Mouse (Mus musculus) kidney, embryonic 16.5 days (tissue): ENCODE results near the gene Slc25a11. TPM values are rescaled to one million over a fixed set of nuclear protein-coding genes. Genes with fewer than 3 reads are reported as not detected.

ENCODE experiments used
- ATAC-seq: fragments of 200-750 bp; cut with Nextera tagmentation; 2 replicates; pipeline ENCODE4 v1.8.0; 2017; ENCODE audit warnings: moderate TSS enrichment; ENCODE audit not compliant: low FRiP score, low TSS enrichment
- H3K27ac ChIP-seq: fragments of 300-500 bp; sonication (generic); 2 replicates; pipeline ENCODE4 v1.5.1; 2014; ENCODE audit warnings: low read length
- H3K27me3 ChIP-seq: fragments of 300-500 bp; sonication (generic); 2 replicates; pipeline ENCODE4 v1.6.1; 2014; ENCODE audit warnings: low read length, control low read depth, mixed read lengths; ENCODE audit not compliant: insufficient read depth
- H3K36me3 ChIP-seq: fragments of 300-500 bp; sonication (generic); 2 replicates; pipeline ENCODE4 v1.6.1; 2014; ENCODE audit warnings: low read length, control low read depth, mixed read lengths; ENCODE audit not compliant: insufficient read depth
- H3K4me1 ChIP-seq: fragments of 300-500 bp; sonication (generic); 2 replicates; pipeline ENCODE4 v1.6.1; 2014; ENCODE audit warnings: low read length, control low read depth, mixed read lengths; ENCODE audit not compliant: insufficient read depth
- H3K4me2 ChIP-seq: fragments of 300-500 bp; sonication (generic); replicated peaks from 2 replicates; pipeline ENCODE4 v1.6.1; 2014; ENCODE audit warnings: low read depth, low read length
- H3K4me3 ChIP-seq: fragments of 300-500 bp; sonication (generic); 2 replicates; pipeline ENCODE4 v1.5.1; 2014; ENCODE audit warnings: mild to moderate bottlenecking, low read length
- H3K9ac ChIP-seq: fragments of 300-500 bp; sonication (generic); replicated peaks from 2 replicates; pipeline ENCODE4 v1.6.1; 2014; ENCODE audit warnings: low read length
- H3K9me3 ChIP-seq: fragments of 300-500 bp; sonication (generic); 2 replicates; pipeline ENCODE4 v1.6.1; 2016; ENCODE audit warnings: low read length, control low read depth
- WGBS: fragments of 180-500 bp; shearing (Covaris S2); extraction: QIAGEN DNeasy Blood & Tissue Kit; methylation state at CpG from one replicate; pipeline ENCODE4 v1.1.7; 2014; 5-methylcytosine and 5-hydroxymethylcytosine counted together
- polyA plus RNA-seq: library from polyadenylated mRNA; unstranded; fragments of >200 nt; fragmentation: Nextera tagmentation; extraction: Ambion mirVana; gene quantifications from 2 replicates; pipeline ENCODE4 v1.2.1, GENCODE M21; 2015

Gene Slc25a11
- polyA plus RNA-seq, 1 experiment from 2014 or later = 235 TPM

DNA sequence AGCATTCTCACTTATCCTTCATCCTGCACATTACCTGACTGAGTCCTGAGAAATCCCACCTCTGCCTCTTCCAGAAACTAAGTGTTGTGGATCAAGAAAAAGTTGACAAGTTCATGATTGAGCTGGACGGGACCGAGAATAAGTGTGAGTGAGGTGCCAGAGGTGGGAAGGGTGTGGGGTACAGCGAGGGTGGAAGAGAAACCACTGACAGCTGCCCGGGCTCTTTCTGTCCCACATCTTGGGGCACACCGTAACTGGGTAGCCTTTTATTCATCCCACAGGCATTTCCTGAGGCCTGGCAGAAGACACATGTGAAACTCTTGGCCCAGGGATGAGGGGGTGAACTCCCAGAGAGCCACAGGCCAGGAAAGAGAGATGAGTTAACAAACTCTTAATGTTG is 11.2 kb upstream of the Slc25a11 start:
- H3K9ac ChIP-seq = no peak overlapping the region
- WGBS = 79% methylated on average over 5 of the region's 5 CpGs
- no peak overlapping the region for H3K4me2 ChIP-seq
- ATAC-seq = no peak
- peaks cover 22% of the 10 kb centered on the region for H3K36me3 ChIP-seq
- peaks cover 26% of the 10 kb centered on the region for H3K4me1 ChIP-seq
- no peak overlapping the region for H3K4me3 ChIP-seq
- no peak overlapping the region for H3K27ac ChIP-seq
- H3K27me3 ChIP-seq = no peaks in the 10 kb centered on the region
- no peaks in the 10 kb centered on the region for H3K9me3 ChIP-seq

DNA sequence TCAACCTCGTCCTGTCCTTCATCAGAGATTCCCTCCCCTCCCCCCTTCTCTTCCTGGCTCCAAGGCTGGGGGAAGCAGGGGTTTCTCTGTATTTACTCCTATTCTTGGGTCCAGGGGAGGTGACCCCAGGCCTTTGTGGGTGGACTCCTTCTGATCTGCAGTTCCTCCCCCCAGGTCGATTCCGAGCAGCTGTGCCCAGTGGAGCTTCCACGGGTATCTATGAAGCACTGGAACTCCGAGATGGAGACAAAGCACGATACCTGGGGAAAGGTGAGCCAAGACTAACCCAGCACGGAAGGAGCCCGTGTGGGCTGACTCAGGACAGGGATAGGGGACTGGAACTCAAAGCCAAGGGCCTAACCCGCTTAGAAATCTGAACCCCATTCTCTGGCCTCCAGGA is 10.7 kb upstream of the Slc25a11 start:
- ATAC-seq = no peak
- Histone ChIP-seq H3K4me3 (no peak overlapping the region), H3K9me3 (no peaks in the 10 kb centered on the region), H3K27me3 (no peaks in the 10 kb centered on the region), H3K36me3 (peaks cover 18% of the 10 kb centered on the region), H3K27ac (no peak overlapping the region), H3K9ac (peak overlapping the region; percentile 3; the same call in 1 of the 2 replicates), H3K4me1 (peaks cover 26% of the 10 kb centered on the region), H3K4me2 (no peak overlapping the region)
- WGBS = 36% methylated on average over 9 of the region's 9 CpGs

DNA sequence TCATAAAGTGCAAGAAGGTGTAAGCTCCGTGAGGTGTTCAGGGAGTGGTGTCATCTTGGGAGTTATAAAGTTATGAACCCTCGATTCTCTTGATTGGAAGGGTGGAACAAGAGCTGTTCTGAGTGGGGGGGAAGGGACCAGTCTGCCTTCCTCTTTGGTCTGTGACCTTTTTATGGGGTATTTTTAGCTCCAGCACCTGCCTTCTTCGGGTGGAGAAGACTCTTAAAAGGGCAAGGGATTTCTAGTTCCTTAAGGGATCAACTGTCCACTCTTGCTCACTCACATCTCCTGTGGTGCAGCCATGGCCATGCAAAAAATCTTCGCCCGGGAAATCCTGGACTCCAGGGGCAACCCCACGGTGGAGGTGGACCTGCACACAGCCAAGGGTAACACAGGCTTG is 10.3 kb upstream of the Slc25a11 start:
- Histone ChIP-seq H3K9ac (peak overlapping the region; percentile 4; the same call in 1 of the 2 replicates), H3K9me3 (no peaks in the 10 kb centered on the region), H3K4me1 (peaks cover 31% of the 10 kb centered on the region), H3K27ac (0 out of 2 replicates have a peak overlapping the region, but pooled peaks have one; percentile 99), H3K4me2 (no peak overlapping the region), H3K27me3 (no peaks in the 10 kb centered on the region), H3K4me3 (no peak overlapping the region), H3K36me3 (peaks cover 18% of the 10 kb centered on the region)
- WGBS = 28% methylated on average over 6 of the region's 6 CpGs
- ATAC-seq = no peak

DNA sequence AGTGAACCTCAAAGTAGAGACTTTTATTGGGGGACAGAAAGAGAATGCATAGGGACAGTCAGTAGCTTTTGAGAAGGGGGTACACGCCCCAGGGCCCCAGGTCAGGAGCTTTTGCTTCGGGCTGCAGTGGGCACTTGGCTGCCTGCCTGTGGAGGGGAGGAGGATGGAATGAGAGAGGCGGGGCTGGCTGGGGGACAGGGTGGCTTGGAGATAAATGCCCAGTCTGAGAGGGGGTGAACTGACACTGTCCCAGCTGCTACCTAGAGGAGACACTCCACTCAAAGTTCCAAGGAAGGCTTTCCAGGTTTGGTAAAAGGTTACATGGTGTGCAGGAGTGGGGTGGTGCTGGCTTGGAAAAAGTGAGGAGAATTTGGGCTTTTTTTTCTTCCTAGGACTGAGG is 9.7 kb upstream of the Slc25a11 start, which contains the start of gene Eno3:
Eno3 (plus strand) TSS at position 239 of the 400 bp plus-strand sequence.
- peak within 1 kb of the TSS; percentile 99 for H3K9ac ChIP-seq

DNA sequence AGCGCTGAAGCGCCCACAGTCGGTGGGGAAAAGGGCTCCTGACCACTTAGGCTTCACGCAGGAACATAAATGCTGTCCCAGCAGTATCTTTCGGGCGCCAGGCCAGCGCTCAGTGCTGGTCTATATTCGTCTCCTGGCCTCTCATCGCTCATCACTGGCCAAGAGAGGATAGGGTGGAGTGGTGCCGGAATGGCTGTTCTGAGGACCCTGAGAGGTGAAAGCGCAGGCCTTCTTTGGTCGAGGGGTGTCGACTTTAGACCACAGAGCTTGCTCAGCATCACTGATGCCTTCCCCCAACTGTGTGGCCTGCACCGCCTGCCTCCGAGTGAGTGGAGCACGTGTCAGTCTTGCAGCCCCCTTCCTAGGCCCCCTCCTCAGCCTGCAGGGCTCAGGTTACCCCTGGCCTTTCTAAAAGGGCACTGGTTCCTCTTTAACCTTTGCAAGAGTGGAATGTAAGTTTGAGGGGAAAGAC is 9.2 kb upstream of the Slc25a11 start:
- Histone ChIP-seq H3K9ac (peak overlapping the region; percentile 99), H3K4me3 (peak overlapping the region; percentile 100), H3K36me3 (peaks cover 21% of the 10 kb centered on the region), H3K4me1 (peaks cover 41% of the 10 kb centered on the region), H3K27me3 (no peaks in the 10 kb centered on the region), H3K27ac (peak overlapping the region; percentile 99), H3K4me2 (peak overlapping the region; percentile 98), H3K9me3 (no peaks in the 10 kb centered on the region)
- 11% methylated on average over 16 of the region's 16 CpGs for WGBS
- 0 out of 2 replicates have a peak, but pooled peaks have one; percentile 8 for ATAC-seq

More for the DNA sequence above, 9.7 kb upstream of the Slc25a11 start, which contains the start of gene Eno3:
- Histone ChIP-seq H3K4me1 (peaks cover 37% of the 10 kb centered on the region), H3K4me2 (peak within 1 kb of the TSS; percentile 98), H3K36me3 (peaks cover 20% of the 10 kb centered on the region), H3K4me3 (peak within 1 kb of the TSS; percentile 100), H3K27ac (peak within 1 kb of the TSS; percentile 99), H3K9me3 (no peaks in the 10 kb centered on the region), H3K27me3 (no peaks in the 10 kb centered on the region)
- 7% methylated on average over 3 of the region's 3 CpGs for WGBS
- no peak for ATAC-seq

DNA sequence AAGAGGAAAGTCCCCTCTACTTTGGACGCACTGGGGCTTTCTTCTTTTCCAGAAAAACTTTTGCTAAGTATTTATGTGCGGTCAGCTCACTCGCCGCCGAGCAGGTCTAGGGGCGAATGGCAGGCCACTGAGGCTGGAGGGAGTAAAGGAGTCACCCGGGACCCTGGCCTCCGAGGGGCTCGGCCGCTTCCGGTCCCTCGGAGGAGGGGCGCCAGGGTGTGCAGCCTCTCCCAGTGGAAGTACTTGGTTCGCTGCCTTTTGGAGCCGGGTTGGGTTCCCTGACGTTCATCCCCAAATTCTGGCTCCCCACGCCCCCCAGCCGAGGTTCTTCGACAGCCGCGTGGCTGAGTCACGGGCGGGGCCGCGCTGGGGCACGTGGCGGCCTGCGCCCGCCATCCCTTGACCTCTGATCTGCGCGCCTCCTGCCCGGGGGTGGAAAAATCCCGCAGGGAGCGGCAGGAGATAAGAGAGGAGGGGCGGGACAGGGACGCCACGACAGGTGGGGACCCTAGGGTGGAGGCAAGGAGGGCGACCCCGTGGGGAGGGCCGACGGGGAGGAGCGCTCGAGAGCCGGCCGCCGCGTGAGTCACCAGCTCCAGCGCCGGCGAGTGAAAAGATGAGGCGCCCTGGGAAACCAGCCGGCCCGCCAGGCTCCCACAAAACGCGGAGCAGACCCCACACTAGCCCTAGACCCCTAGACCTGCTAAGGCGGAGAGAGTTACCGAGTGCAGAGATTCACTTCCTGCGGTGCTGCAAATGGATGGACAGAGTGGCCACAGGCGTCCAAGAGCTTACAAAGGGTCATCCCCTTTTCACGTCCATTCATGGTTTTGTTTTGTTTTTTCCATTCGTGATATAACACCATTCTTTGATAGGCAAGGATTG is 8.5 kb upstream of the Slc25a11 start:
- ATAC-seq = peak; percentile 44
- peak overlapping the region; percentile 98 for H3K4me2 ChIP-seq
- H3K9me3 ChIP-seq = no peaks in the 10 kb centered on the region
- peaks cover 27% of the 10 kb centered on the region for H3K36me3 ChIP-seq
- peak overlapping the region; percentile 100 for H3K4me3 ChIP-seq
- no peaks in the 10 kb centered on the region for H3K27me3 ChIP-seq
- peak overlapping the region; percentile 99 for H3K27ac ChIP-seq
- WGBS = 1% methylated on average over 58 of the region's 61 CpGs
- H3K9ac ChIP-seq = peak overlapping the region; percentile 99
- peaks cover 48% of the 10 kb centered on the region for H3K4me1 ChIP-seq

DNA sequence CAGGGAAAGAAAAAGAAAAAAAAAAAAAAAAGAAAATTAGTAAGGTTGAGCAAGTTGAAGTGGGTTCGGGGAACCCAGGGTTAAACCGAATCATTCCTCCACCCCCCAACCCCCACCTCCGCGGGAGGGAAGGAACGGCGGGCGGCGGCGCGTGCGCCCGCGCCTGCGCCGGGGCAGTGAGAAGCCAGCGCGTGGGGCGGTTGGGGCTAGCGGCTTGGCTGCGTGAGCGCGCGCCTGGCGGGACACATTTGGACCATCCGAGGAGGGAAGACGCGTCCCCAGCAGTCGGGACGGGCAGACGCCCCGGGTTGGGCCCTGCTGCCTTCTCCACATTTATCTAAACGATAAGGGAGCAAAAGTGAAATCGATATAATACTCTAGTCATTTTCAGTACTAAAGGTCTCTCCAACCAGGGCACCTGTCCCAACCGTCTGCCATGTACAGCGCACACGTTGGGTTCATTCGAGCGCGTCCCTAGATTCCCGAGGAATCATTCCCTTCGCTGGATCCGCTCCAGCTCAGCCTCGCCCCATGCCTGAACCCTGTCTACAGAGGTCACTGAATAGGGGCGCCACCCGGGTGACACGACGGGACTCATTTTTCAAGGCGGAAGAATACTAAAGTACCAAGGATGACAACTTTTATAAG is 7.8 kb upstream of the Slc25a11 start:
- Histone ChIP-seq H3K4me3 (peak overlapping the region; percentile 100), H3K4me1 (peaks cover 53% of the 10 kb centered on the region), H3K9ac (peak overlapping the region; percentile 99), H3K27ac (peak overlapping the region; percentile 99), H3K36me3 (peaks cover 27% of the 10 kb centered on the region), H3K27me3 (no peaks in the 10 kb centered on the region), H3K4me2 (peak overlapping the region; percentile 98), H3K9me3 (no peaks in the 10 kb centered on the region)
- peak; percentile 60 for ATAC-seq
- under 1% methylated on average over 48 of the region's 48 CpGs for WGBS

DNA sequence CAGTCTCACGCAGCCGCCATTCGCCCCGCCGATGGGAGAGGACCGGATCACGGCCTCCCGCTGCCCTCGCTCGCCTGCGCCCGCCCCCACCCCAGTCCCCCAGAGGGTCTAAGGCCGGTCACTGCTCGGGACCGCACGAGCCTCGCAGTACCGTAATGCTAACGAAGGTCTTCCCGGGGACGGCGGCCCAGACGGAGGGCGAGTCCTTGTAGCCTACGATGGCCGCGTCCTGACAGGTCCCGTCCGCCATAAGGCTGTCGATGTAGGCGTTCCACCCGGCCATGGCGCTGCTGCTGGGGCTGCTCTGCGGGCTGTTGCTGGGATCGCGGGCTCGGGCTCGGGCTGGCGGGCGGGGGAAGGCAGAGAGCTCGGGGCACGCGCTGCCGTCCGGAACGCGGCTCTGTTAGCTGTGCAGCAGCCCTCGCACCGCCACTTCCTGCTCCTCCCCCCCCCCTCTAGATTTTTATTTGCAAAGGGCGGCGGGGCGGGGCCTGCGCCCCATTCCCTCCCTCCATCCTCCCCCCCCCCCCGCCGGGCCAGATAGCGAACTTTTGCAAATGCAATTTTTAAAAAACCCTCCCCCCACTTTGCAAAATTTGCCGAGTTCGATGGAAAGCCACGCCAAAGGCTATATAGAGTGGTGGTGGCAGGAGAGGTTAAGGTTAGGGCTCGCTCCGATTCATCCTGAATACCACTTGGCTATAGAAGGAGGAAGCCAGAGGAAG is 7.1 kb upstream of the Slc25a11 start, which contains the start of gene Pfn1:
Pfn1 (minus strand) TSS at position 447 of the 725 bp plus-strand sequence.
- peak within 1 kb of the TSS; percentile 98 for H3K4me2 ChIP-seq
- no peaks in the 10 kb centered on the region for H3K9me3 ChIP-seq
- WGBS = under 1% methylated on average over 57 of the region's 61 CpGs
- peak; percentile 39 for ATAC-seq
- peaks cover 34% of the 10 kb centered on the region for H3K36me3 ChIP-seq
- peak within 1 kb of the TSS; percentile 99 for H3K9ac ChIP-seq
- H3K4me1 ChIP-seq = peaks cover 60% of the 10 kb centered on the region
- no peaks in the 10 kb centered on the region for H3K27me3 ChIP-seq
- peak within 1 kb of the TSS; percentile 99 for H3K27ac ChIP-seq
- peak within 1 kb of the TSS; percentile 100 for H3K4me3 ChIP-seq
